Mouse (Mus musculus) limb, embryonic 11.5 days (tissue): ENCODE measurements around the gene Tm9sf2. TPM values are rescaled to one million over a fixed set of nuclear protein-coding genes. Genes with fewer than 3 reads are reported as not detected.
"Not testable (repeated sequence)": the region's sequence is repeated elsewhere in the genome, so short reads cannot be mapped to it uniquely, and the experiment has no call there.

Source experiments
- ATAC-seq: fragments of 200-750 bp; cut with Nextera tagmentation; 2 replicates; pipeline ENCODE4 v1.8.0; 2017; ENCODE audit warnings: low read depth; ENCODE audit not compliant: insufficient number of reproducible peaks, low FRiP score, low TSS enrichment
- DNase-seq: peaks from one replicate; pipeline ENCODE4 v3.0.0-alpha.2; 2015; ENCODE audit warnings: low spot score
- H3K27ac ChIP-seq: fragments of 300-500 bp; sonication (generic); replicated peaks from 2 replicates; pipeline ENCODE4 v1.5.1; 2014; ENCODE audit warnings: low read depth, mild to moderate bottlenecking, low read length
- H3K27me3 ChIP-seq: fragments of 300-500 bp; sonication (generic); 2 replicates; pipeline ENCODE4 v1.6.1; 2014; ENCODE audit warnings: mild to moderate bottlenecking, low read length, mixed read lengths; ENCODE audit not compliant: control insufficient read depth, insufficient read depth
- H3K36me3 ChIP-seq: fragments of 300-500 bp; sonication (generic); 2 replicates; pipeline ENCODE4 v1.6.1; 2014; ENCODE audit warnings: mild to moderate bottlenecking, low read length, moderate library complexity, mixed read lengths; ENCODE audit not compliant: control insufficient read depth, insufficient read depth
- H3K4me1 ChIP-seq: fragments of 300-500 bp; sonication (generic); 2 replicates; pipeline ENCODE4 v1.6.1; 2014; ENCODE audit warnings: low read length, mixed read lengths; ENCODE audit not compliant: control insufficient read depth, insufficient read depth
- H3K4me2 ChIP-seq: fragments of 300-500 bp; sonication (generic); 2 replicates; pipeline ENCODE4 v1.6.1; 2014; ENCODE audit warnings: low read depth, mild to moderate bottlenecking, moderate library complexity; ENCODE audit not compliant: severe bottlenecking
- H3K4me3 ChIP-seq: fragments of 300-500 bp; sonication (generic); 2 replicates; pipeline ENCODE4 v1.5.1; 2014; ENCODE audit warnings: low read depth, low read length
- H3K9ac ChIP-seq: fragments of 300-500 bp; sonication (generic); 2 replicates; pipeline ENCODE4 v1.6.1; 2014; ENCODE audit warnings: mild to moderate bottlenecking, low read length
- H3K9me3 ChIP-seq: fragments of 300-500 bp; sonication (generic); 2 replicates; pipeline ENCODE4 v1.6.1; 2016; ENCODE audit warnings: low read length; ENCODE audit not compliant: control insufficient read depth
- WGBS: fragments of 180-500 bp; shearing (Covaris S2); extraction: QIAGEN DNeasy Blood & Tissue Kit; methylation state at CpG from one replicate; pipeline ENCODE4 v1.1.7; 2014; 5-methylcytosine and 5-hydroxymethylcytosine counted together
- polyA plus RNA-seq: library from polyadenylated mRNA; unstranded; fragments of >200 nt; fragmentation: Nextera tagmentation; extraction: Ambion mirVana; gene quantifications from 2 replicates; pipeline ENCODE4 v1.2.1, GENCODE M21; 2014

Tm9sf2 gene
- polyA plus RNA-seq, 1 experiment from 2014 or later = 119 TPM

GRCm38 (mm10) chr14:122079921-122080320, 26.9 kb upstream of the Tm9sf2 start:
- ATAC-seq = no peak
- H3K36me3 ChIP-seq = no peaks in the 10 kb centered on the region
- no peak overlapping the region for H3K4me3 ChIP-seq
- DNase-seq = no peak
- no peaks in the 10 kb centered on the region for H3K9me3 ChIP-seq
- no peaks in the 10 kb centered on the region for H3K4me1 ChIP-seq
- no peak overlapping the region for H3K4me2 ChIP-seq
- no peak overlapping the region for H3K9ac ChIP-seq
- H3K27me3 ChIP-seq = no peaks in the 10 kb centered on the region
- H3K27ac ChIP-seq = no peak overlapping the region
- WGBS = 81% methylated on average over 5 of the region's 5 CpGs

GRCm38 (mm10) chr14:122081308-122081707, 25.5 kb upstream of the Tm9sf2 start:
- Histone ChIP-seq H3K4me1 (no peaks in the 10 kb centered on the region), H3K27ac (no peak overlapping the region), H3K4me2 (no peak overlapping the region), H3K4me3 (no peak overlapping the region), H3K36me3 (no peaks in the 10 kb centered on the region), H3K9me3 (no peaks in the 10 kb centered on the region), H3K9ac (no peak overlapping the region), H3K27me3 (no peaks in the 10 kb centered on the region)
- ATAC-seq = no peak
- no peak for DNase-seq
- WGBS = 44% methylated on average over 3 of the region's 3 CpGs

DNA sequence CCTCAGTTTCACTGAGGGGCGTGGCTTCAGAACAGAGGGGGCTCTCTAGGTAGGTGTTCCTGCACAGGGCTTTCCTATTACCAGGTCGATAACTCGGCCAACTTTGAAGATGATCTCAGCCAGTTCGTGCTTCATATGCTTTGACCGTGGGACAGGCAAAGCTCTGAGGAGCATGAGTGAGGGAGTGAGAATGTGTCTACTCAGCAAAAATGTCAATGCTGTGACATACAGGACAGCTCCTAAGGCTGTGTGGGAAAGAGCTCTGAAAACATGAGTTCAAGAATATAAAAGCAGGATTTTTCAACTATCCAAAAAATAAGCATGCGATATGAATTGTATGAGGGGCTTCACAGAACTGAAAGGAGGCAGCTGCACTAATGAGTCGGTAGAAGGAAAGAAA, 23.3 kb upstream of the Tm9sf2 start:
- no peak overlapping the region for H3K4me3 ChIP-seq
- ATAC-seq (no peak), DNase-seq (no peak)
- H3K4me1 ChIP-seq = no peaks in the 10 kb centered on the region
- H3K36me3 ChIP-seq = no peaks in the 10 kb centered on the region
- WGBS = 80% methylated on average over 7 of the region's 7 CpGs
- H3K27me3 ChIP-seq = no peaks in the 10 kb centered on the region
- H3K9ac ChIP-seq = no peak overlapping the region
- H3K27ac ChIP-seq = no peak overlapping the region
- no peaks in the 10 kb centered on the region for H3K9me3 ChIP-seq
- no peak overlapping the region for H3K4me2 ChIP-seq

GRCm38 (mm10) chr14:122087956-122088355, 18.9 kb upstream of the Tm9sf2 start:
- 85% methylated on average over 5 of the region's 5 CpGs for WGBS
- H3K27ac ChIP-seq = no peak overlapping the region
- no peak overlapping the region for H3K9ac ChIP-seq
- DNase-seq (no peak), ATAC-seq (no peak)
- no peaks in the 10 kb centered on the region for H3K4me1 ChIP-seq
- H3K4me3 ChIP-seq = no peak overlapping the region
- H3K9me3 ChIP-seq = no peaks in the 10 kb centered on the region
- no peaks in the 10 kb centered on the region for H3K27me3 ChIP-seq
- H3K4me2 ChIP-seq = no peak overlapping the region
- H3K36me3 ChIP-seq = no peaks in the 10 kb centered on the region

DNA sequence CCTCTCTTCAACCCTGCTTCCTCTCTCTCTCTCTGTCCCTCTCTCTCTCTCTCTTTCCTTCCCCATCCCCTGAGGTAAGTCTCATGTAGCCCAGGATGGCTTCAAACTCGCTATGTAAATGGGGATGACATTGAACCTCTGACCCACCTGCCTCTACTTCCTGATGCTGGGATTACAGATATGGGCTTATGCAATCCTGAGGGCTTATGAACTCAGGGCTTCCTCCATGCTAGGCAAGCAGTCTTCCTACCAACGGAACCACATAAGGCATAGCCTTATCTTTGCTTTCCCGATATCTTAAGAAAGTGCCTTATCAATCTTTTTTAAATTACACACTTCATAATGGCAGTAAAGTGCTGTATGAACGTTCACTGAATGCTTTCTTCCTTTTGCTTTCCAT, 14.5 kb upstream of the Tm9sf2 start:
- Histone ChIP-seq H3K27ac (no peak overlapping the region), H3K36me3 (no peaks in the 10 kb centered on the region), H3K4me1 (no peaks in the 10 kb centered on the region), H3K9ac (no peak overlapping the region), H3K4me2 (no peak overlapping the region), H3K9me3 (no peaks in the 10 kb centered on the region), H3K4me3 (no peak overlapping the region), H3K27me3 (no peaks in the 10 kb centered on the region)
- DNase-seq = no peak
- no peak for ATAC-seq
- 85% methylated on average over 4 of the region's 4 CpGs for WGBS

GRCm38 (mm10) chr14:122096331-122096730, 10.5 kb upstream of the Tm9sf2 start:
- H3K4me1 ChIP-seq = no peaks in the 10 kb centered on the region
- ATAC-seq (no peak), DNase-seq (no peak)
- H3K4me3 ChIP-seq = no peak overlapping the region
- no peak overlapping the region for H3K9ac ChIP-seq
- H3K4me2 ChIP-seq = no peak overlapping the region
- no peak overlapping the region for H3K27ac ChIP-seq
- no peaks in the 10 kb centered on the region for H3K36me3 ChIP-seq
- H3K27me3 ChIP-seq = no peaks in the 10 kb centered on the region
- 96% methylated on average over 11 of the region's 11 CpGs for WGBS
- H3K9me3 ChIP-seq = no peaks in the 10 kb centered on the region

DNA sequence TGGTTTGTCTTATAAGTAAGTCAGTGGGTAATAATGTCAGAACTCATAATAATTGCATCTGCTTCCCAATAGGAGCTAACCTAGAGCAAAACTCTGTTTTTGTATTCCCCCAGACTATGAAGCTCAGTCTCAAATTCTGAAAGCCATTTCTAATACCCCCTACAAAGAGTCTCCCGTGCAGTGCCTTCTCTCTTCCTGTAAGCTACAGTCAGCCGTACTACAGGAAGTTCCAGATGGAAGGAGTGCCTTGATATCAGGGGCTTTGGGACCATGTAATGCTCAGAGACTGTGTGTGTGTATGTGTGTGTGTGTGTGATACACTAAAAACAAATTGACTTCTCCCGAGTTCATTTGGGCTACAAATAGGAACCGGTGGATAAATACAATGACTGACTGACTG, 7.3 kb upstream of the Tm9sf2 start:
- no peak for DNase-seq
- Histone ChIP-seq H3K36me3 (no peaks in the 10 kb centered on the region), H3K9me3 (no peaks in the 10 kb centered on the region), H3K9ac (no peak overlapping the region), H3K27me3 (no peaks in the 10 kb centered on the region), H3K4me3 (no peak overlapping the region), H3K4me2 (no peak overlapping the region), H3K4me1 (no peaks in the 10 kb centered on the region), H3K27ac (no peak overlapping the region)
- 89% methylated on average over 4 of the region's 4 CpGs for WGBS
- ATAC-seq = no peak

GRCm38 (mm10) chr14:122101890-122102289, 4.9 kb upstream of the Tm9sf2 start:
- WGBS = 82% methylated on average over 9 of the region's 9 CpGs
- H3K9ac ChIP-seq, ATAC-seq, H3K4me1 ChIP-seq, H3K27ac ChIP-seq, H3K4me3 ChIP-seq, DNase-seq, H3K9me3 ChIP-seq, H3K36me3 ChIP-seq, H3K27me3 ChIP-seq, H3K4me2 ChIP-seq: not testable (repeated sequence)

DNA sequence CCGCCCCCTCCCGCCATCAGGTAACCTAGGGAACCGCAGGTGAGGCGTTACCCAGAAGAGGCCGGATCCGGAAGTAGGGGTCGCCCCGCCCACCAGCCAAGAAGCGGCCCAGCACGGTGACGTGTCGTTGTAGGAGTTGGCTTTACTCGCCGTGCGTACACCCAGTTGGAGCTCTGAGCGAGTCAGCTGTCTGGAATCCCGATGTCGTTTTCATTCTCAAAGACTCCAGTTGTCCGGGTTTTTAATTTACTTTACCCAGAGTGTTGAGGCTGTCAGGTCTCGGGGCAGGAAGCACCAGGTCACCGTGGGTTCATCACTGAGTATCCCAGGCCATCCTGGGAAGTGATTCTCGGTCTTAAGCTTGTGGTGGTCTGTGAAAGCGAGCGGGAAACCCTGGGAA, 2.0 kb upstream of the Tm9sf2 start:
- Histone ChIP-seq H3K9ac (peak overlapping the region; percentile 39), H3K4me1 (peaks cover 6% of the 10 kb centered on the region; the same call in 1 of the 2 replicates), H3K4me2 (peak overlapping the region; percentile 77), H3K36me3 (no peaks in the 10 kb centered on the region), H3K27me3 (no peaks in the 10 kb centered on the region), H3K9me3 (no peaks in the 10 kb centered on the region), H3K4me3 (peak overlapping the region; percentile 31), H3K27ac (peak overlapping the region; percentile 70)
- WGBS = under 1% methylated on average over 24 of the region's 24 CpGs
- ATAC-seq (peak; percentile 95), DNase-seq (peak; percentile 97)
